Mouse (Mus musculus) CH12.LX (cell line): ENCODE measurements around the gene Tinagl1. TPM values are rescaled to one million over a fixed set of nuclear protein-coding genes. Genes with fewer than 3 reads are reported as not detected.

Source experiments
- DNase-seq: peaks from one replicate; pipeline ENCODE4 v3.0.0-alpha.2; 2013; ENCODE audit errors: extremely low read depth
- H3K27ac ChIP-seq: 2 replicates; pipeline ENCODE4 v1.5.1; 2012; ENCODE audit warnings: low read depth, mild to moderate bottlenecking, control low read depth, moderate library complexity; ENCODE audit not compliant: insufficient read depth
- H3K27me3 ChIP-seq: replicated peaks from 2 replicates; pipeline ENCODE3; 2012; ENCODE audit warnings: inconsistent platforms
- H3K36me3 ChIP-seq, 2 experiments: replicated peaks in 1 of 2; 2 replicates each; pipeline versions ENCODE3 to v1.6.1; 2012; ENCODE audit warnings: inconsistent platforms in 1 of 2, low read length in 1 of 2, mild to moderate bottlenecking in 1 of 2, mixed read lengths in 1 of 2, moderate library complexity in 1 of 2; ENCODE audit not compliant: control insufficient read depth in 1 of 2, insufficient read depth in 1 of 2
- H3K4me1 ChIP-seq, 2 experiments: 2 replicates each; pipeline ENCODE4 v1.6.1; 2012; ENCODE audit warnings: inconsistent platforms in 1 of 2, moderate library complexity in 1 of 2; ENCODE audit not compliant: insufficient read depth in 2 of 2, control insufficient read depth in 1 of 2
- H3K4me2 ChIP-seq: 2 replicates; pipeline ENCODE4 v1.6.1; 2012; ENCODE audit warnings: low read depth, mild to moderate bottlenecking, control low read depth; ENCODE audit not compliant: poor library complexity, insufficient read depth, severe bottlenecking
- H3K4me3 ChIP-seq, 3 experiments: fragments of 150-350 bp in 1 of 3; sonication (generic) in 1 of 3; replicated peaks in 1 of 3; 2 replicates each; pipeline versions ENCODE3 to v1.5.1; 2011 to 2012; ENCODE audit warnings: low read depth in 2 of 3, low read length in 2 of 3, mild to moderate bottlenecking in 2 of 3, moderate library complexity in 2 of 3, control low read depth in 1 of 3, improper control_type of control experiment in 1 of 3, inconsistent platforms in 1 of 3, mixed read lengths in 1 of 3; ENCODE audit not compliant: poor library complexity in 1 of 3
- H3K79me2 ChIP-seq: replicated peaks from 2 replicates; pipeline ENCODE4 v1.6.1; 2012; ENCODE audit warnings: mild to moderate bottlenecking, moderate library complexity; ENCODE audit not compliant: control insufficient read depth, poor library complexity, insufficient read depth, severe bottlenecking; ENCODE audit errors: extremely low read depth
- H3K9ac ChIP-seq: 2 replicates; pipeline ENCODE4 v1.6.1; 2012; ENCODE audit warnings: low read depth, mild to moderate bottlenecking, control low read depth, moderate library complexity; ENCODE audit not compliant: insufficient read depth
- H3K9me3 ChIP-seq: replicated peaks from 2 replicates; pipeline ENCODE3; 2012; ENCODE audit warnings: low read length, inconsistent platforms, mixed read lengths
- ELF1 ChIP-seq: IDR thresholded peaks from 2 replicates; pipeline ENCODE4 v1.6.1; 2014; ENCODE audit warnings: low read depth, mild to moderate bottlenecking, inconsistent platforms, low read length, improper control_type of control experiment
- EP300 ChIP-seq: IDR thresholded peaks from 2 replicates; pipeline ENCODE4 v1.6.1; 2011; ENCODE audit warnings: low read length, improper control_type of control experiment
- GABPA ChIP-seq: IDR thresholded peaks from 2 replicates; pipeline ENCODE4 v1.6.1; 2012; ENCODE audit warnings: low read depth, low read length, improper control_type of control experiment, inconsistent platforms; ENCODE audit not compliant: insufficient replicate concordance
- IRF4 ChIP-seq: IDR thresholded peaks from 2 replicates; pipeline ENCODE4 v1.6.1; 2014; ENCODE audit warnings: low read depth, mild to moderate bottlenecking, inconsistent platforms, low read length, improper control_type of control experiment
- JUND ChIP-seq: conservative IDR thresholded peaks from 2 replicates; pipeline ENCODE4 v1.6.1; 2011; ENCODE audit warnings: low read depth, low read length, improper control_type of control experiment
- KAT2A ChIP-seq: IDR thresholded peaks from 2 replicates; pipeline ENCODE4 v1.6.1; 2012; ENCODE audit warnings: low read length, improper control_type of control experiment, inconsistent platforms; ENCODE audit not compliant: insufficient replicate concordance
- MAFK ChIP-seq: IDR thresholded peaks from 2 replicates; pipeline ENCODE4 v1.6.1; 2011; ENCODE audit warnings: low read length, improper control_type of control experiment; ENCODE audit not compliant: insufficient replicate concordance
- MEF2A ChIP-seq: IDR thresholded peaks from 2 replicates; pipeline ENCODE4 v1.6.1; 2014; ENCODE audit warnings: low read depth, mild to moderate bottlenecking, inconsistent platforms, low read length, improper control_type of control experiment, borderline replicate concordance
- MXI1 ChIP-seq: IDR thresholded peaks from 2 replicates; pipeline ENCODE4 v1.6.1; 2011; ENCODE audit warnings: mild to moderate bottlenecking, low read depth, low read length, improper control_type of control experiment
- NELFE ChIP-seq: IDR thresholded peaks from 2 replicates; pipeline ENCODE4 v1.6.1; 2011; ENCODE audit warnings: low read depth, low read length, improper control_type of control experiment
- NRF1 ChIP-seq: IDR thresholded peaks from 2 replicates; pipeline ENCODE4 v1.6.1; 2014; ENCODE audit warnings: low read depth, mild to moderate bottlenecking, inconsistent platforms, low read length, improper control_type of control experiment, moderate library complexity
- POLR2A ChIP-seq: IDR thresholded peaks from 2 replicates; pipeline ENCODE4 v1.6.1; 2011; ENCODE audit warnings: low read depth, mild to moderate bottlenecking, improper control_type of control experiment, low read length
- POLR2AphosphoS2 ChIP-seq: IDR thresholded peaks from 2 replicates; pipeline ENCODE4 v1.6.1; 2011; ENCODE audit warnings: low read depth, low read length, improper control_type of control experiment
- RAD21 ChIP-seq: IDR thresholded peaks from 2 replicates; pipeline ENCODE4 v1.6.1; 2011; ENCODE audit warnings: low read depth, mild to moderate bottlenecking, low read length, improper control_type of control experiment, moderate library complexity
- RCOR1 ChIP-seq: conservative IDR thresholded peaks from 2 replicates; pipeline ENCODE4 v1.6.1; 2012; ENCODE audit warnings: low read depth, mild to moderate bottlenecking, inconsistent platforms, low read length, improper control_type of control experiment
- SIN3A ChIP-seq: IDR thresholded peaks from 2 replicates; pipeline ENCODE4 v1.6.1; 2012; ENCODE audit warnings: low read length, improper control_type of control experiment, inconsistent platforms
- TBP ChIP-seq: conservative IDR thresholded peaks from 2 replicates; pipeline ENCODE4 v1.6.1; 2011; ENCODE audit warnings: low read depth, low read length, improper control_type of control experiment
- TCF12 ChIP-seq: IDR thresholded peaks from 2 replicates; pipeline ENCODE4 v1.6.1; 2014; ENCODE audit warnings: low read depth, mild to moderate bottlenecking, inconsistent platforms, low read length, improper control_type of control experiment
- UBTF ChIP-seq: IDR thresholded peaks from 2 replicates; pipeline ENCODE4 v1.6.1; 2012; ENCODE audit warnings: low read depth, mild to moderate bottlenecking, inconsistent platforms, low read length, improper control_type of control experiment, moderate library complexity
- USF1 ChIP-seq: IDR thresholded peaks from 2 replicates; pipeline ENCODE4 v1.6.1; 2014; ENCODE audit warnings: low read depth, mild to moderate bottlenecking, inconsistent platforms, low read length, improper control_type of control experiment
- USF2 ChIP-seq: conservative IDR thresholded peaks from 2 replicates; pipeline ENCODE4 v1.6.1; 2011; ENCODE audit warnings: low read depth, low read length, improper control_type of control experiment
- ZC3H11A ChIP-seq: IDR thresholded peaks from 2 replicates; pipeline ENCODE4 v1.6.1; 2012; ENCODE audit warnings: low read depth, mild to moderate bottlenecking, inconsistent platforms, low read length, improper control_type of control experiment
- ZMIZ1 ChIP-seq: IDR thresholded peaks from 2 replicates; pipeline ENCODE4 v1.6.1; 2012; ENCODE audit warnings: low read depth, mild to moderate bottlenecking, inconsistent platforms, low read length, improper control_type of control experiment
- dilution Hi-C: fragments of 300-500 bp; cut with MboI; formaldehyde crosslinking; loops from 2 replicates; pipeline ENCODE4 v1.14.3; 2020; ENCODE audit warnings: low sequenced_read_pairs; ENCODE audit not compliant: extremely low pct_unique_long_range_greater_than_20kb, extremely low pct_ligation_motif_present
- in situ Hi-C: fragments of 300-500 bp; cut with MboI; formaldehyde crosslinking; loops from 3 replicates; pipeline ENCODE4 v1.14.3; 2019; ENCODE audit warnings: low sequenced_read_pairs, low pct_ligation_motif_present, low pct_unique_long_range_greater_than_20kb, mixed read lengths
- polyA plus RNA-seq: library from polyadenylated mRNA; unstranded; fragments of >175 nt; gene quantifications from 2 replicates; pipeline ENCODE4 v1.2.1, GENCODE M21; 2012; ENCODE audit warnings: low read depth; ENCODE audit not compliant: insufficient read length
- total RNA-seq, 2 experiments: library from RNA; depleted of rRNA; stranded (reverse); fragments of 300-350 nt in 1 of 2; fragments of >200 nt in 1 of 2; gene quantifications; 2 replicates each; pipeline ENCODE4 v1.2.3; 2012 to 2014

Tinagl1 gene
- total and polyA plus RNA-seq, 3 experiments, result not detected

DNA sequence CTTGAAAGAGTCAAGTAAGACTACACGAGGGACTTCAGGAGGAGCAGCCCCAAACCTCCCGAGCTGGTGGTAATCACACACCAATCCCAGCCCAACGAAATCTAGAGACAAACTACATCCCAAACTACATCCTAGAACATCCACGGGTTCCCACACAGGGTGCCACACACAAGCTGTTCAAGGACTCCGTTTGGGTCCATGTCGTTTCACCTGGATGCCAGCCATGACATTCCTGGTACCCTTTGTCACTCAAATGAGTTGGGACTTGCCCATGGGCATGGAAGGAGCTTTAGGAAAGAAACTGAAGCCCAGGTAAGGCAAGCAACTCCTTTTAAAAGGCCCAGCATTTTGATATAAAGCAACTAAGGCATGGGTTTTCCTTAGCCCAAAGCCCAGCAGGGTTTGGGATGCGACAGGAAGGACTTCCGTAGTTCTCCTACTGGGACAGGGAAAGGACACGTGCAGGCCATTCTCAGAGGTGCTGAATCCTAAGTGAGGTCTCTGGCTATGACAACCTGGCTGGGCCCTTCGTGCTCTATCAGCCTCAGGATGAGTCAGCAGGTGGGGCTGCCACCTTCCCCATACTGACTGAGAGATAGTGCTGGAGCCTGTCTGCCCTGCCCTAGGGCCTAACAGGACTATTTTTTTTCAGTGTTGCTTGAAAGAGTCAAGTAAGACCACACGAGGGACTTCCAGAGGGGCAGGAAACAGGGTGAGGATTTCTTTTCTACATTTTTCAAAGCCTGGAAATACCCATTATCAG is 1.7 kb downstream of the Tinagl1 start:
- Histone ChIP-seq H3K4me2 (no peak overlapping the region), H3K4me1 (peaks cover 7 to 9% of the 10 kb centered on the region in 2 experiments), H3K27me3 (peaks cover 92% of the 10 kb centered on the region), H3K9ac (no peak overlapping the region), H3K4me3 (no peak overlapping the region), H3K27ac (no peak overlapping the region), H3K79me2 (no peaks in the 10 kb centered on the region), H3K36me3 (no peaks in the 10 kb centered on the region), H3K9me3 (no peaks in the 10 kb centered on the region)
- DNase-seq, result no peak
- in situ Hi-C loops (no loop called here), dilution Hi-C loops (no loop called here)
- TF ChIP-seq RCOR1 (no peak), ZC3H11A (no peak), TCF12 (no peak), TBP (no peak), SIN3A (no peak), UBTF (no peak), MXI1 (no peak), EP300 (no peak), USF2 (no peak), POLR2A (no peak), ELF1 (no peak), POLR2AphosphoS2 (no peak), KAT2A (no peak), IRF4 (no peak), MEF2A (no peak), NELFE (no peak), RAD21 (no peak), NRF1 (no peak), USF1 (no peak)

DNA sequence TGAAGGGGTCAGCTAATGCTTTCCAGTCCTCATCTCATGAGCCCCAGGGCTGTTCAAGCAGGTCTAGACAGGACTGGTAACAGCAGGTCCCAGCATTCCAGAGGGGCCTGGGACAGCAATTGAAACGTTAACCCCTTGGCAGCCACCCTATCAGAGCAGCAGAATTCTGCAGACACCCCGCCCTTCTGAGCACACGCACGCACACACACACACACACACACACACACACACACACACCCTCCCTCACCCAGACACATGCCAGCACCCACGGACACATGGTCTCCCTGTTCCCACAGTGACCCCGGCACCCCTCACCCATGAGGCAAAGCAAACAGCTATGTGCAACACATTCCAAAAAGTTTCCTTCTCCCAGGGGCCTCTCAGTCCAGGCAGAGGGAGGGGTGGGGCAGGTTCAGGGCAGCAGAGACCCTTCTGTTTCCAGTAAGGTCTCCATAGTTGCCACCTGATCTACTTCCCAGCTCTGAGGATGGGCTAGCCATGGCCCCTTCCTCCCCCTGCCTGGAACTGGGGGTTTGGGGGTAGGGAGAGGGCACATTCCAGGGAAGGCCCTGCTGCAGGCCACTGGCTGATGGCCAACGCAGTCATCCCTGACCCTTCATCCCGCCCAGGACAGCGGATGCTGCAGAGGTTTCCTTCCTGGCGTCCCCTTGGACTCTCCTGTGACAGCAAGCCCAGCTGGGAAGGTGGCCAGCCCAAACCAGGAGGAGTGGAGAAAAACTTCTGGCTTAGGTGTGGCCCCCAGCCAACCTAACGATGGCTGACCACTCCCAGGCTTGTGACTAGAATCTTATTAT is 2.8 kb downstream of the Tinagl1 start:
- Histone ChIP-seq H3K9ac (no peak overlapping the region), H3K4me2 (no peak overlapping the region), H3K27me3 (peaks cover 94% of the 10 kb centered on the region), H3K4me1 (peaks cover 10 to 11% of the 10 kb centered on the region in 2 experiments), H3K36me3 (no peaks in the 10 kb centered on the region), H3K79me2 (no peaks in the 10 kb centered on the region), H3K9me3 (no peaks in the 10 kb centered on the region), H3K4me3 (no peak overlapping the region), H3K27ac (no peak overlapping the region)
- dilution Hi-C loops, result no loop called here
- no peak for DNase-seq
- in situ Hi-C loops, result no loop called here
- TF ChIP-seq MAFK, result no peak
- no peak for TF ChIP-seq ZMIZ1
- TF ChIP-seq JUND, result no peak
- TF ChIP-seq MEF2A, result no peak
- no peak for TF ChIP-seq ZC3H11A
- TF ChIP-seq RCOR1, result no peak
- no peak for TF ChIP-seq POLR2AphosphoS2
- TF ChIP-seq GABPA, result no peak
- no peak for TF ChIP-seq NELFE
